Mouse (Mus musculus) cerebellum, adult 9-10 months (tissue): Measurements from ENCODE around the gene Pak2.

ENCODE experiments used
- DNase-seq: peaks from one replicate; pipeline ENCODE4 v3.0.0; 2022

The Pak2 gene

GRCm38 (mm10) chr16:31993946-31994345 is 85.2 kb downstream of the Pak2 start:
- no peak for DNase-seq

- DNase-seq: no peak
Measured at GRCm38 (mm10) chr16:31993195-31993594, 85.9 kb downstream of the Pak2 start.

- no peak for DNase-seq
Measured at GRCm38 (mm10) chr16:31992039-31992438, 87.1 kb downstream of the Pak2 start.

GRCm38 (mm10) chr16:31980946-31981345 is 98.2 kb downstream of the Pak2 start:
- no peak for DNase-seq

- DNase-seq: no peak
Measured at GRCm38 (mm10) chr16:31979501-31979900, 99.6 kb downstream of the Pak2 start.

GRCm38 (mm10) chr16:31975258-31975657 is 103.9 kb downstream of the Pak2 start:
- DNase-seq: no peak
